Mouse (Mus musculus) right cerebral cortex, postnatal 10 days (tissue): ENCODE data around the gene Znhit2.

Experiments used
- DNase-seq, 2 experiments: peaks; one replicate each; pipeline ENCODE4 v3.0.0; 2021; ENCODE audit warnings: low spot score in 2 of 2

Znhit2 gene

GRCm38 (mm10) chr19:6046294-6047153, 14.5 kb upstream of the Znhit2 start, which contains the start of gene Syvn1:
Syvn1 (plus strand) TSS chr19:6046576.
- peak; percentile 94 to 96 for DNase-seq

- DNase-seq, result peak in 1 of 2 experiments; percentile 49
Measured at GRCm38 (mm10) chr19:6047154-6047898, 13.7 kb upstream of the Znhit2 start.

GRCm38 (mm10) chr19:6047899-6048166, 13.2 kb upstream of the Znhit2 start:
- DNase-seq, result no peak

- DNase-seq, result no peak
Measured at GRCm38 (mm10) chr19:6048681-6049410, 12.1 kb upstream of the Znhit2 start.

- no peak for DNase-seq
Measured at GRCm38 (mm10) chr19:6052516-6052915, 8.5 kb upstream of the Znhit2 start.

GRCm38 (mm10) chr19:6054296-6054695, 6.7 kb upstream of the Znhit2 start:
- DNase-seq, result no peak

- DNase-seq, result no peak
Measured at GRCm38 (mm10) chr19:6056696-6057095, 4.3 kb upstream of the Znhit2 start.

- peak; percentile 100 for DNase-seq
Measured at GRCm38 (mm10) chr19:6057313-6058096, 3.5 kb upstream of the Znhit2 start, which contains the start of the genes Mrpl49 and Fau. Mrpl49 (minus strand) TSS chr19:6057785. Fau (plus strand) TSS chr19:6057844.

GRCm38 (mm10) chr19:6058513-6058912, 2.5 kb upstream of the Znhit2 start:
- DNase-seq, result no peak

GRCm38 (mm10) chr19:6058966-6059365, 2.0 kb upstream of the Znhit2 start:
- DNase-seq, result no peak

- DNase-seq, result peak; percentile 64 to 79
Measured at GRCm38 (mm10) chr19:6061641-6062302, 780 bp downstream of the Znhit2 start.

GRCm38 (mm10) chr19:6062418-6062817, 1.4 kb downstream of the Znhit2 start:
- no peak for DNase-seq

- DNase-seq, result peak in 1 of 2 experiments; percentile 26
Measured at GRCm38 (mm10) chr19:6063081-6063480, 2.1 kb downstream of the Znhit2 start.

- DNase-seq, result no peak
Measured at GRCm38 (mm10) chr19:6066571-6066970, 5.6 kb downstream of the Znhit2 start.

- DNase-seq, result peak; percentile 91
Measured at GRCm38 (mm10) chr19:6067011-6067723, 6.2 kb downstream of the Znhit2 start.

GRCm38 (mm10) chr19:6067724-6068415, 6.9 kb downstream of the Znhit2 start, which contains the start of gene Tm7sf2:
Tm7sf2 (minus strand) TSS chr19:6068373.
- peak; percentile 95 to 96 for DNase-seq

- no peak for DNase-seq
Measured at GRCm38 (mm10) chr19:6068951-6069350, 8.0 kb downstream of the Znhit2 start.

GRCm38 (mm10) chr19:6069851-6070250, 8.9 kb downstream of the Znhit2 start:
- peak in 1 of 2 experiments; percentile 21 for DNase-seq

- no peak for DNase-seq
Measured at GRCm38 (mm10) chr19:6070571-6071250, 9.7 kb downstream of the Znhit2 start.
